Mouse (Mus musculus) lung, adult 10 weeks (tissue): ENCODE results near the gene Spopl. TPM values are rescaled to one million over a fixed set of nuclear protein-coding genes. Genes with fewer than 3 reads are reported as not detected.

Experiments
- polyA plus RNA-seq: library from polyadenylated mRNA; stranded (reverse); fragments of 350-450 nt; fragmentation: Illumina TruSeq; extraction: RNeasy Lipid Tissue Mini Kit (QIAGEN cat#74804); gene quantifications from one replicate; pipeline ENCODE4 v1.2.3, GENCODE M21; 2014; ENCODE audit warnings: low read depth, low replicate concordance; ENCODE audit not compliant: insufficient read depth

Gene Spopl
- 6.4 TPM for polyA plus RNA-seq

GRCm38 (mm10) chr2:23571302-23572156, at the start of gene Spopl:
Spopl (minus strand) TSS chr2:23572106.

